Mouse (Mus musculus) thymus, postnatal 25 days (tissue): ENCODE data around the gene Gbp7.
A peak's percentile ranks its signal among the peaks of the same experiment; 100 is the strongest.
"Not testable (repeated sequence)": the region's sequence is repeated elsewhere in the genome, so short reads cannot be mapped to it uniquely, and the experiment has no call there.

ENCODE experiments used
- DNase-seq: peaks from one replicate; pipeline ENCODE4 v3.0.0; 2022

Gene Gbp7

GRCm38 (mm10) chr3:142530087-142530953 lies at the start of gene Gbp7:
Gbp7 (plus strand) TSS chr3:142530342.
- peak; percentile 65 for DNase-seq

- DNase-seq, result peak; percentile 77
Measured at GRCm38 (mm10) chr3:142490465-142490864, 39.7 kb upstream of the Gbp7 start.

- peak; percentile 69 for DNase-seq
Measured at GRCm38 (mm10) chr3:142493536-142494061, 36.5 kb upstream of the Gbp7 start, which contains the start of gene Gbp5. Gbp5 (plus strand) TSS chr3:142493978.

GRCm38 (mm10) chr3:142495146-142495655 lies 34.9 kb upstream of the Gbp7 start:
- no peak for DNase-seq

GRCm38 (mm10) chr3:142496113-142497101 lies 33.7 kb upstream of the Gbp7 start:
- DNase-seq, result peak; percentile 48

- peak; percentile 44 for DNase-seq
Measured at GRCm38 (mm10) chr3:142497123-142497841, 32.9 kb upstream of the Gbp7 start.

- no peak for DNase-seq
Measured at GRCm38 (mm10) chr3:142498941-142499340, 31.2 kb upstream of the Gbp7 start.

- no peak for DNase-seq
Measured at GRCm38 (mm10) chr3:142528116-142528515, 2.0 kb upstream of the Gbp7 start.

GRCm38 (mm10) chr3:142529597-142529996 lies 545 bp upstream of the Gbp7 start:
- no peak for DNase-seq

- DNase-seq, result no peak
Measured at GRCm38 (mm10) chr3:142531595-142531994, 1.5 kb downstream of the Gbp7 start.

GRCm38 (mm10) chr3:142533185-142533584 lies 3.0 kb downstream of the Gbp7 start:
- DNase-seq, result no peak

GRCm38 (mm10) chr3:142535667-142536066 lies 5.5 kb downstream of the Gbp7 start:
- DNase-seq, result no peak

GRCm38 (mm10) chr3:142541391-142541790 lies 11.2 kb downstream of the Gbp7 start:
- DNase-seq, result no peak

- not testable (repeated sequence) for DNase-seq
Measured at GRCm38 (mm10) chr3:142542776-142543175, 12.6 kb downstream of the Gbp7 start.

- no peak for DNase-seq
Measured at GRCm38 (mm10) chr3:142546690-142547089, 16.5 kb downstream of the Gbp7 start.

GRCm38 (mm10) chr3:142550052-142550676 lies 20.0 kb downstream of the Gbp7 start:
- DNase-seq, result no peak

GRCm38 (mm10) chr3:142554601-142555000 lies 24.5 kb downstream of the Gbp7 start:
- DNase-seq, result no peak

- DNase-seq, result no peak
Measured at GRCm38 (mm10) chr3:142555623-142556022, 25.5 kb downstream of the Gbp7 start.

- DNase-seq, result peak; percentile 46
Measured at GRCm38 (mm10) chr3:142559632-142560228, 29.6 kb downstream of the Gbp7 start, which contains the start of gene Gbp3. Gbp3 (plus strand) TSS chr3:142560026.

- peak; percentile 91 for DNase-seq
Measured at GRCm38 (mm10) chr3:142560296-142560948, 30.3 kb downstream of the Gbp7 start.
